Mouse (Mus musculus): ENCODE data around the gene Atp8b5.

- TF ChIP-seq EP300 (IDR thresholded peaks at IDR 0.05; ENCODE audit: low read depth) (no peak), CTCF (IDR thresholded peaks at IDR 0.05; ENCODE audit: low read depth) (no peak)
Observed at GRCm38 (mm10) chr4:43382155-43383020, 115.4 kb downstream of the Atp8b5 start.

All from liver, embryonic 14.5 days (tissue).